Mouse (Mus musculus) liver, postnatal 0 days (tissue): ENCODE measurements around the gene Sulf2. TPM values are rescaled to one million over a fixed set of nuclear protein-coding genes. Genes with fewer than 3 reads are reported as not detected.

Experiments
- ATAC-seq: fragments of 200-750 bp; cut with Nextera tagmentation; 2 replicates; pipeline ENCODE4 v1.8.0; 2017; ENCODE audit warnings: mild to moderate bottlenecking, moderate library complexity
- DNase-seq: peaks from one replicate; pipeline ENCODE4 v3.0.0-alpha.2; 2016
- H3K27ac ChIP-seq: fragments of 300-500 bp; sonication (generic); 2 replicates; pipeline ENCODE4 v1.5.1; 2014; ENCODE audit warnings: antibody characterized with exemption, moderate library complexity, mild to moderate bottlenecking, low read depth
- H3K27me3 ChIP-seq: fragments of 300-500 bp; sonication (generic); 2 replicates; pipeline ENCODE4 v1.6.1; 2014; ENCODE audit warnings: low read length, control low read depth, mixed read lengths; ENCODE audit not compliant: insufficient read depth
- H3K36me3 ChIP-seq: fragments of 300-500 bp; sonication (generic); replicated peaks from 2 replicates; pipeline ENCODE4 v1.6.1; 2014; ENCODE audit warnings: mild to moderate bottlenecking, control low read depth, low read length, moderate library complexity, mixed read lengths; ENCODE audit not compliant: insufficient read depth
- H3K4me1 ChIP-seq: fragments of 300-500 bp; sonication (generic); 2 replicates; pipeline ENCODE4 v1.6.1; 2014; ENCODE audit warnings: antibody characterized with exemption, mild to moderate bottlenecking, control low read depth; ENCODE audit not compliant: insufficient read depth
- H3K4me2 ChIP-seq: fragments of 300-500 bp; sonication (generic); 2 replicates; pipeline ENCODE4 v1.6.1; 2014; ENCODE audit warnings: low read depth, mild to moderate bottlenecking, low read length, moderate library complexity, mixed read lengths
- H3K4me3 ChIP-seq: fragments of 300-500 bp; sonication (generic); 2 replicates; pipeline ENCODE4 v1.5.1; 2014; ENCODE audit warnings: low read depth, low read length
- H3K9ac ChIP-seq: fragments of 300-500 bp; sonication (generic); replicated peaks from 2 replicates; pipeline ENCODE4 v1.6.1; 2014; ENCODE audit warnings: mild to moderate bottlenecking, moderate library complexity
- H3K9me3 ChIP-seq: fragments of 300-500 bp; sonication (generic); 2 replicates; pipeline ENCODE4 v1.6.1; 2016; ENCODE audit warnings: mild to moderate bottlenecking, control low read depth, low read length, mixed read lengths
- CTCF ChIP-seq: sonication (generic); IDR thresholded peaks from 2 replicates; pipeline ENCODE4 v1.5.1; 2016; ENCODE audit warnings: antibody characterized with exemption, low read depth
- EP300 ChIP-seq: IDR thresholded peaks from 2 replicates; pipeline ENCODE4 v1.6.1; 2016; ENCODE audit warnings: antibody characterized with exemption, low read depth, mild to moderate bottlenecking
- WGBS: fragments of 180-500 bp; shearing (Covaris S2); extraction: QIAGEN DNeasy Blood & Tissue Kit; methylation state at CpG from one replicate; pipeline ENCODE4 v1.1.7; 2014; ENCODE audit not compliant: insufficient replicate concordance; 5-methylcytosine and 5-hydroxymethylcytosine counted together
- polyA plus RNA-seq: library from polyadenylated mRNA; unstranded; fragments of >200 nt; fragmentation: Nextera tagmentation; extraction: Ambion mirVana; gene quantifications from 2 replicates; pipeline ENCODE4 v1.2.1, GENCODE M21; 2015

Sulf2 gene
- polyA plus RNA-seq, 1 experiment from 2014 or later: 1.8 TPM

- 71% methylated on average over 4 of the region's 4 CpGs for WGBS
- Histone ChIP-seq H3K36me3 (no peaks in the 10 kb centered on the region), H3K27me3 (no peaks in the 10 kb centered on the region), H3K4me3 (no peak overlapping the region), H3K27ac (no peak overlapping the region), H3K4me2 (no peak overlapping the region), H3K9ac (no peak overlapping the region), H3K9me3 (no peaks in the 10 kb centered on the region), H3K4me1 (peaks cover 13% of the 10 kb centered on the region)
- no peak for TF ChIP-seq EP300
- no peak for TF ChIP-seq CTCF
- no peak for ATAC-seq
- no peak for DNase-seq
Measured at GRCm38 (mm10) chr2:166024621-166025020, 130.8 kb downstream of the Sulf2 start.

GRCm38 (mm10) chr2:166024079-166024478 is 131.4 kb downstream of the Sulf2 start:
- no peak overlapping the region for H3K4me2 ChIP-seq
- peaks cover 10% of the 10 kb centered on the region; the same call in 1 of the 2 replicates for H3K4me1 ChIP-seq
- no peaks in the 10 kb centered on the region for H3K36me3 ChIP-seq
- 68% methylated on average over 3 of the region's 3 CpGs for WGBS
- DNase-seq: no peak
- H3K27ac ChIP-seq: no peak overlapping the region
- H3K27me3 ChIP-seq: no peaks in the 10 kb centered on the region
- no peak overlapping the region for H3K9ac ChIP-seq
- no peak overlapping the region for H3K4me3 ChIP-seq
- no peak for ATAC-seq
- H3K9me3 ChIP-seq: no peaks in the 10 kb centered on the region
- no peak for TF ChIP-seq EP300
- TF ChIP-seq CTCF: no peak

Other genes starting within 250 kb of the Sulf2 start
- 3.3 and 3.9 TPM in 2 replicates for gene Ncoa3, start 163.0 kb downstream of the Sulf2 start, polyA plus RNA-seq